Mouse (Mus musculus): ENCODE data around the gene Mrpl58. TPM values are rescaled to one million over a fixed set of nuclear protein-coding genes. Genes with fewer than 3 reads are reported as not detected.
"Not testable (repeated sequence)": the region's sequence is repeated elsewhere in the genome, so short reads cannot be mapped to it uniquely, and the experiment has no call there.

The Mrpl58 gene
- polyA plus RNA-seq, 1 experiment from 2014 or later, result 248 TPM

DNA sequence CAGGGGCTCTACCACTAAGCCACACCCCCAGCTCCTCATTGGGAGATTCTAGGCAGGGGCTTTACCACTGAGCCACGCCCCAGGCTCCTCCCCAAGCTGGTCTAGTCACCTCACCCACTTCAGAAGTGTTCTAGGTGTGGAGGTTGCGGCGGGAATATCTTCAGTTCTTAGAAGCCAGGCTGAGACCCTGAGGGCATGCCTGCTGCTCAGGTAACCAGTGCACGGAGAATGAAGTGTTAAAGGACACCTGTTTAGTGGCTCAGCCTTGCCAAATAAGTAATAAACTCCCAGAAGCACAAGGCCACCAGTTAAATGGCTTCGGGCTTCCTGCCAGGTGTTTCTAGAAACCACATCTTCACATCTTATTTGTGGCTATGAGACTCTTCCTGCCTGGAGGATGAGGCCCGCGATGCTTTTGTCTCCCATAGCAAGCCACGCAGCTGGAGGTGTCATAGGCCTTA, 48.3 kb downstream of the Mrpl58 start:
- no peaks in the 10 kb centered on the region for H3K27me3 ChIP-seq
- no peak overlapping the region for H3K4me3 ChIP-seq
- 88% methylated on average over 8 of the region's 8 CpGs for WGBS
- no peaks in the 10 kb centered on the region for H3K36me3 ChIP-seq (ENCODE audit: poor library complexity, severe bottlenecking)
- no peak overlapping the region for H3K9ac ChIP-seq
- no peak for ATAC-seq
- no peaks in the 10 kb centered on the region for H3K9me3 ChIP-seq (replicated peaks)
- H3K4me2 ChIP-seq, result no peak overlapping the region
- no peaks in the 10 kb centered on the region for H3K4me1 ChIP-seq
- H3K27ac ChIP-seq, result no peak overlapping the region

DNA sequence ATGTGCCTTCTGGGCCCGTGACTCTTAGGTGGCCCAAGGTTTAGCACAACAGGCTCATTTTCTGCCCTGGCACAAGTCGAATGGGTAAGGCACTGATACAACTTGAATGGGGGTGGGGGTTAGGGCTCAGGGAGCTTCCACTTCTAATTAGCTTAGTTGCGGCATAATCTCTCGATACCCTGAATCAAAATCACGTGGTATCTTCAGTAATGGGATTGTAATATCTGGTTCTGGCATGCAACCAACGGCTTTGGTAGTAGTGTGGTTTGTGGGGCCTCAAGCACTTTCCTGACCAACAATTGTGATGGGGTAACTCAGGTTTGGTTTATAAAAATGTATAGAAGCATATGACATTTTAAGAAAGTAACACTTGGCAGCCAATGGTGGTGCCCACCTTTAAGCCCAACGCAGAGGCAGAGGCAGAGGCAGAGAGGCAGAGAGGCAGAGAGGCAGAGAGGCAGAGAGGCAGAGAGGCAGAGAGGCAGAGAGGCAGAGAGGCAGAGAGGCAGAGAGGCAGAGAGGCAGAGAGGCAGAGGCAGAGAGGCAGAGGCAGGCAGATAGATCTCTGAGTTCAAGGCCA, 48.8 kb downstream of the Mrpl58 start:
- H3K27ac ChIP-seq, result no peak overlapping the region
- H3K27me3 ChIP-seq, result no peaks in the 10 kb centered on the region
- 75% methylated on average over 7 of the region's 7 CpGs for WGBS
- no peak overlapping the region for H3K4me2 ChIP-seq
- no peaks in the 10 kb centered on the region for H3K36me3 ChIP-seq (ENCODE audit: poor library complexity, severe bottlenecking)
- H3K9ac ChIP-seq, result no peak overlapping the region
- no peak overlapping the region for H3K4me3 ChIP-seq
- no peaks in the 10 kb centered on the region for H3K4me1 ChIP-seq
- no peaks in the 10 kb centered on the region for H3K9me3 ChIP-seq (replicated peaks)
- no peak for ATAC-seq

DNA sequence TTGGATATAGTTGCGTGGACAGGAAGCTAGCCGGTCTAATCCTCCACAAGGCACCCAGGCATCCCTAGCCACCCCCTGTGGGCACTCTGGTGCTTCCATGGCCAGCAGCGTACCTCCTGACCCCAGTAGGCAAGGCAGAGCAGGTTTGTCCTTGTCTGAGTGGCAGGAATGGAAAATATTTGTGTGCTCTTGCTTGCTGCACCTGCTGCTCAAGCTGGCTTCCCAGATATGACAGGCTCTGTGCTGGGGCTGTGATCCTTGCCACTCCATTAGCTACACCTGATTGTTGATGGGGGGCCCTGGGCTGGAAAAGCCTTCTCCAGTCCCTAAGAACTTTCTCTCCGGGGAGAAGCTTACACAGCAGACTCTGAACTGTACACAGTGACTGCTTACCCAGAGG, 49.8 kb downstream of the Mrpl58 start:
- Histone ChIP-seq H3K4me1 (no peaks in the 10 kb centered on the region), H3K36me3 (ENCODE audit: poor library complexity, severe bottlenecking) (no peaks in the 10 kb centered on the region), H3K4me3 (no peak overlapping the region), H3K27me3 (no peaks in the 10 kb centered on the region), H3K4me2 (no peak overlapping the region), H3K9ac (no peak overlapping the region), H3K9me3 (replicated peaks) (no peaks in the 10 kb centered on the region), H3K27ac (no peak overlapping the region)
- no peak for ATAC-seq
- 73% methylated on average over 4 of the region's 4 CpGs for WGBS

DNA sequence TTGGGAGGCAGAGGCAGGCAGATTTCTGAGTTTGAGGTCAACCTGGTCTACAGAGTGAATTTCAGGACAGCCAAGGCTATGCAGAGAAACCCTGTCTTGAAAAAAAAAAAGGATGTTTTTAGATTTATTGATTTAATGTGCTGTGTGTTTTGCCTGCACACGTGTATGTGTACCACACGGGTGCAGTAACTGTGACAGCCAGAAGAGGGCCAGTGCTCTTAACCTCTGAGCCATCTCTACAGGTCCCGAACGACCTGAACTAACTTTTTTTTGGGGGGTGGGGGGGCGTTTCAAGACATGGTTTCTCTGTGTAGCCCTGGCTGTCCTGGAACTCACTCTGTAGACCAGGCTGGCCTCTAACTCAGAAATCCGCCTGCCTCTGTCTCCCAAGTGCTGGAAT, 51.3 kb downstream of the Mrpl58 start:
- ATAC-seq; H3K4me1 ChIP-seq; H3K9ac ChIP-seq; H3K27me3 ChIP-seq; H3K27ac ChIP-seq; H3K4me3 ChIP-seq; H3K4me2 ChIP-seq; H3K9me3 ChIP-seq (replicated peaks); H3K36me3 ChIP-seq (ENCODE audit: poor library complexity, severe bottlenecking): not testable (repeated sequence)
- WGBS, result 91% methylated on average over 6 of the region's 6 CpGs

DNA sequence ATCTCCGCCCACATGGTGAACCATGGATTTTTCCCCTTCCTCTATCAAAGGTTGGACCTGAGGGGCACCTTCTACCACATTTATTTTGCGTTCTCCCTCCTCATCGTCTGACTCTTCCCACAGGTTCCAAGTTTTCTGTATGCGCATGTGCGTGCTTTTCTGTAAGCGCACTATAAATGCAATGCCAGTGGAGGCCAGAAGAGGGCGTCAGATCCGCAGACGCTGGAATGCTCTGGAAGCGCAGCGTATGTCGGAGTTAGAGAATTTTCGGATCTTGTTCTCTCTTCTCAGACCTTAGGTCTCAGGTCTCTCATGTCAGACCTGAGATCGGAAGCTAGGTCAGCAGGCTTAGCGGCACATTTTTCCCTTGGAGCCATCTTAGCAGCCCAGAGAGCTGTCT, 52.1 kb downstream of the Mrpl58 start:
- Histone ChIP-seq H3K27ac (no peak overlapping the region), H3K9me3 (replicated peaks) (no peaks in the 10 kb centered on the region), H3K36me3 (ENCODE audit: poor library complexity, severe bottlenecking) (no peaks in the 10 kb centered on the region), H3K4me3 (no peak overlapping the region), H3K4me2 (no peak overlapping the region), H3K27me3 (no peaks in the 10 kb centered on the region), H3K4me1 (no peaks in the 10 kb centered on the region), H3K9ac (no peak overlapping the region)
- WGBS, result 88% methylated on average over 15 of the region's 15 CpGs
- ATAC-seq, result no peak

DNA sequence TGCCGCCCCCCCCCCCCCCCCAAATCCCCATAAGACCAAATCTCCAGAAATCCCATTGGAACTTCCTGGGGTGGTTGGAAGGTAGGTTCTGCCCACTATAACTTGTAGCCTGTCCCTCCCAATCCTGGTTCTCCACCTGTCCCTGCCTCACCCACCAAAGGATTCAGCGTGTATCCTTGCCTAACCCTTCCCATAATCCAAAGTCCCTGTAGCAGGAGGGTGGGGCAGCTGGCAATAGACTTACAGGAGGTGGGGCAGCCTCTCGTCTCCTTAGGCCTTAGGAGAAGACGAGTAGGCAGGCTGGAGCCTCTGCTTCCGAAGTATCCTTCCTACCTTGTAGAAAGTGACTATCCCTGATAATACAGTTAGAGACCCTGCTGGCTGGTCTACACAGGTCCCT, 52.6 kb downstream of the Mrpl58 start:
- Histone ChIP-seq H3K27ac (no peak overlapping the region), H3K4me3 (no peak overlapping the region), H3K4me2 (no peak overlapping the region), H3K9ac (no peak overlapping the region), H3K9me3 (replicated peaks) (no peaks in the 10 kb centered on the region), H3K27me3 (no peaks in the 10 kb centered on the region), H3K36me3 (ENCODE audit: poor library complexity, severe bottlenecking) (no peaks in the 10 kb centered on the region), H3K4me1 (no peaks in the 10 kb centered on the region)
- WGBS, result 92% methylated on average over 5 of the region's 5 CpGs
- ATAC-seq, result no peak

DNA sequence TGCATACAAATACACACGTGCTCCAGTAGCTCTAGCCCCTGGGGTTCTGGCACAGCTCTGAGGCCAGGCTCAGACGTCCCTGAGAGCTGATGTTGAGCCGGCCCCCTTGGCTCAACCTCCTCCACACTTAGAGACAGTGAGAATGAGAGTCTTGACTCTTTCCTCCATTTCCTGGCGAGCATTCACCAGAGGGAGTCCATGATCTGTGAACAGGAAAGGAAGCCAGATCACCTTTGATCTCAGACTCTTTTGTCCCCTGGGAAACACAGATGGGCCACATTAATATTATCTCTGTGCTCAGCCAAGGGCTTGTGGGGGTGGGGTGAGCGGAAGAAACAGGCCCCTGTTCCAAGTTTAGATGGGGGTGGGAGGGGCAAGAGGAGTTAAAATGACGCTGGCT, 53.9 kb downstream of the Mrpl58 start:
- Histone ChIP-seq H3K4me1 (peaks cover 3% of the 10 kb centered on the region), H3K27ac (no peak overlapping the region), H3K27me3 (no peaks in the 10 kb centered on the region), H3K4me2 (no peak overlapping the region), H3K36me3 (ENCODE audit: poor library complexity, severe bottlenecking) (no peaks in the 10 kb centered on the region), H3K9ac (no peak overlapping the region), H3K4me3 (no peak overlapping the region), H3K9me3 (replicated peaks) (no peaks in the 10 kb centered on the region)
- no peak for ATAC-seq
- 44% methylated on average over 6 of the region's 6 CpGs for WGBS

DNA sequence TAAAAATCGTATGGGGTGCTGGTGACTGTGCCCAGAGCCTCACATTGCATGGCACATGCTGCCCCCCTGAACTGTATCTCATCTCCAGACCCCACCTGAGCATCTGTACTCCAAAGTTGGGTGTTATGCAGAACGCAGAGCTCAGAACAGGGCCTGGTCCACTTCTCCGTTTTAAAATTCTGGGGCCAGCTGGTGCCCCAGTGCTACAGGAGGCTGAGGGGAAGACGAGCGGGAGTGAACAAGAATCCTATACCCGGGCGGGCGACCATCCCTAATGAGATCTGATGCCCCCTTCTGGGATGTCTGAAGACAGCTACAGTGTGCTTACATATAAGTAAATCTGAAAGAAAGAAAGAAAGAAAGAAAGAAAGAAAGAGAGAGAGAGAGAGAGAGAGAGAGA, 57.4 kb downstream of the Mrpl58 start:
- no peak for ATAC-seq
- peaks cover 6% of the 10 kb centered on the region for H3K4me1 ChIP-seq
- WGBS, result 10% methylated on average over 8 of the region's 8 CpGs
- H3K4me3 ChIP-seq, result no peak overlapping the region
- H3K27me3 ChIP-seq, result 0 out of 2 replicates have a peak, but pooled peaks cover 3% of the 10 kb centered on the region
- no peaks in the 10 kb centered on the region for H3K36me3 ChIP-seq (ENCODE audit: poor library complexity, severe bottlenecking)
- no peaks in the 10 kb centered on the region for H3K9me3 ChIP-seq (replicated peaks)
- H3K27ac ChIP-seq, result no peak overlapping the region
- H3K4me2 ChIP-seq, result no peak overlapping the region
- H3K9ac ChIP-seq, result no peak overlapping the region

DNA sequence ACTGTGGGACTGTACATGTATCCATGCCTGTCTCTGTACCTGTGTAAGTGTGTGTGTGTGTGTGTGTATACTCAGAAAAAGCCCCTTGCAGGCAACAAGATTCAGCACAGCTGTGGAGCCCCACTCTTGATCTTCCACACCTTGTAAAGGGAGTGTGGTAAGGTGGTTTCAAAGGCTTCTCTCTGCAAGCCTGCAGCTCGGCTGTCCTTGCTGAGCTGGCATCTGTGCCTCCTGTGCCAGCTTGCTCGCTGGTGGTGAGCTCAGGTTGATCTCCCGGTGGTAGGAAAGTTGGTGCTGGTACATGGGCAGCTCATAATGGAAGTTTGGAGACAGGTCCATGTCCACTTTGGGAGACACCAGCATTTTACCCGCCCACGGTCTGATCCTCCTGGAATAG, 58.3 kb downstream of the Mrpl58 start:
- Histone ChIP-seq H3K27me3 (0 out of 2 replicates have a peak, but pooled peaks cover 3% of the 10 kb centered on the region), H3K36me3 (ENCODE audit: poor library complexity, severe bottlenecking) (no peaks in the 10 kb centered on the region), H3K9ac (no peak overlapping the region), H3K27ac (no peak overlapping the region), H3K9me3 (replicated peaks) (no peaks in the 10 kb centered on the region), H3K4me3 (no peak overlapping the region), H3K4me2 (no peak overlapping the region), H3K4me1 (peaks cover 6% of the 10 kb centered on the region)
- ATAC-seq, result no peak
- 74% methylated on average over 5 of the region's 5 CpGs for WGBS

Small RNAs within 50 kb of the gene (microRNA-seq; reads per million reads assigned to microRNA genes)
- not detected for gene Mir3968

Other genes starting within 250 kb of the Mrpl58 start
- gene Slc9a3r1, start 240.4 kb upstream of the Mrpl58 start, polyA plus RNA-seq (2015; fragmentation: Nextera tagmentation; extraction: Ambion mirVana), result 28.8 TPM in 2 replicates
- 7.8 and 9.2 TPM in 2 replicates for gene Tmem104, start 216.3 kb upstream of the Mrpl58 start, polyA plus RNA-seq (2015; fragmentation: Nextera tagmentation; extraction: Ambion mirVana)
- gene Nat9, start 215.9 kb upstream of the Mrpl58 start, polyA plus RNA-seq (2015; fragmentation: Nextera tagmentation; extraction: Ambion mirVana), result 18.2 and 20.3 TPM in 2 replicates
- 0.04 TPM in 1 of 2 replicates, not detected in the other for gene Grin2c, start 136.5 kb upstream of the Mrpl58 start, polyA plus RNA-seq (2015; fragmentation: Nextera tagmentation; extraction: Ambion mirVana)
- gene Fdxr, start 126.7 kb upstream of the Mrpl58 start, polyA plus RNA-seq (2015; fragmentation: Nextera tagmentation; extraction: Ambion mirVana), result 19.7 and 20.5 TPM in 2 replicates
- 0.23 and 0.39 TPM in 2 replicates for gene Fads6, start 106.1 kb upstream of the Mrpl58 start, polyA plus RNA-seq (2015; fragmentation: Nextera tagmentation; extraction: Ambion mirVana)
- gene Otop2, start 96.6 kb upstream of the Mrpl58 start, polyA plus RNA-seq (2015; fragmentation: Nextera tagmentation; extraction: Ambion mirVana), result not detected in 2 replicates
- gene Ush1g, start 81.7 kb upstream of the Mrpl58 start, polyA plus RNA-seq (2015; fragmentation: Nextera tagmentation; extraction: Ambion mirVana), result not detected in 2 replicates
- gene Otop3, start 69.0 kb upstream of the Mrpl58 start, polyA plus RNA-seq (2015; fragmentation: Nextera tagmentation; extraction: Ambion mirVana), result 0.14 TPM in 1 of 2 replicates, not detected in the other
- 32.9 and 36.4 TPM in 2 replicates for gene Hid1, start 36.0 kb upstream of the Mrpl58 start, polyA plus RNA-seq (2015; fragmentation: Nextera tagmentation; extraction: Ambion mirVana)
- gene Cdr2l, start 21.8 kb upstream of the Mrpl58 start, polyA plus RNA-seq (2015; fragmentation: Nextera tagmentation; extraction: Ambion mirVana), result 20.7 and 20.9 TPM in 2 replicates
- 916 and 1,000 TPM in 2 replicates for gene Atp5h, start 16.2 kb downstream of the Mrpl58 start, polyA plus RNA-seq (2015; fragmentation: Nextera tagmentation; extraction: Ambion mirVana)
- gene Kctd2, start 16.4 kb downstream of the Mrpl58 start, polyA plus RNA-seq (2015; fragmentation: Nextera tagmentation; extraction: Ambion mirVana), result 7.0 and 9.9 TPM in 2 replicates
- gene Trim80, start 36.8 kb downstream of the Mrpl58 start, polyA plus RNA-seq (2015; fragmentation: Nextera tagmentation; extraction: Ambion mirVana), result not detected in 2 replicates
- gene Slc16a5, start 58.7 kb downstream of the Mrpl58 start, polyA plus RNA-seq (2015; fragmentation: Nextera tagmentation; extraction: Ambion mirVana), result not detected in 2 replicates
- 11.3 and 13.0 TPM in 2 replicates for gene Armc7, start 71.9 kb downstream of the Mrpl58 start, polyA plus RNA-seq (2015; fragmentation: Nextera tagmentation; extraction: Ambion mirVana)
- 87.0 and 91.1 TPM in 2 replicates for gene Nt5c, start 88.1 kb downstream of the Mrpl58 start, polyA plus RNA-seq (2015; fragmentation: Nextera tagmentation; extraction: Ambion mirVana)
- 1,632 and 1,660 TPM in 2 replicates for gene Jpt1, start 110.6 kb downstream of the Mrpl58 start, polyA plus RNA-seq (2015; fragmentation: Nextera tagmentation; extraction: Ambion mirVana)
- gene Sumo2, start 132.5 kb downstream of the Mrpl58 start, polyA plus RNA-seq (2015; fragmentation: Nextera tagmentation; extraction: Ambion mirVana), result 1,485 and 1,571 TPM in 2 replicates
- 161 and 179 TPM in 2 replicates for gene Nup85, start 160.7 kb downstream of the Mrpl58 start, polyA plus RNA-seq (2015; fragmentation: Nextera tagmentation; extraction: Ambion mirVana)
- gene Mrps7, start 200.2 kb downstream of the Mrpl58 start, polyA plus RNA-seq (2015; fragmentation: Nextera tagmentation; extraction: Ambion mirVana), result 81.6 and 87.1 TPM in 2 replicates
- gene Gga3, start 200.3 kb downstream of the Mrpl58 start, polyA plus RNA-seq (2015; fragmentation: Nextera tagmentation; extraction: Ambion mirVana), result 23.6 and 29.8 TPM in 2 replicates
- gene Mif4gd, start 209.2 kb downstream of the Mrpl58 start, polyA plus RNA-seq (2015; fragmentation: Nextera tagmentation; extraction: Ambion mirVana), result 12.4 and 13.4 TPM in 2 replicates
- 37.6 and 37.8 TPM in 2 replicates for gene Slc25a19, start 224.5 kb downstream of the Mrpl58 start, polyA plus RNA-seq (2015; fragmentation: Nextera tagmentation; extraction: Ambion mirVana)